Mouse (Mus musculus) spleen, embryonic (tissue): ENCODE measurements around the gene Gpr37.

ENCODE experiments used
- CTCF ChIA-PET: fragments of 350-600 bp; sonication (Branson Sonifier 250); formaldehyde crosslinking; loops from one replicate; lab custom pipeline; 2022; lab: Charles Lee

Gene Gpr37

DNA sequence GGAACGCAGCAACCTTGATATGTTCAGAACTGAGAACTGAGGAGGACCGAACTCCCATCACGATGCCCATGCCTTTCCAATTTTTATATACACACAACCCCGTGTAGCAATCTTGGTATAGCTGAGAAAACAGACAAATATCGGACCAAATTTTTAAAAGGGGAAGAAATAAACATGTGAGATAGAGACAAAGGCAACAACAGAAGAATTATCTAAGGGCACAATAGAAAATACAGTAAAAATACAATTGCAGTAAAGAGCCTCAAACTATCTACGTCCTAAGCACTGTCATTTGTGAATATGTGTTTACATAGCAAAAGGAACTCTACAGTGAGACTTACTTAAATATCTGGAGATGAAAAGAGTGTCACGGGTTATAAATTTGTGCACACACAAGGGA lies at the start of gene Gpr37:
Gpr37 (minus strand) TSS at position 101 of the 400 bp plus-strand sequence.
- CTCF ChIA-PET, result no interaction called here

DNA sequence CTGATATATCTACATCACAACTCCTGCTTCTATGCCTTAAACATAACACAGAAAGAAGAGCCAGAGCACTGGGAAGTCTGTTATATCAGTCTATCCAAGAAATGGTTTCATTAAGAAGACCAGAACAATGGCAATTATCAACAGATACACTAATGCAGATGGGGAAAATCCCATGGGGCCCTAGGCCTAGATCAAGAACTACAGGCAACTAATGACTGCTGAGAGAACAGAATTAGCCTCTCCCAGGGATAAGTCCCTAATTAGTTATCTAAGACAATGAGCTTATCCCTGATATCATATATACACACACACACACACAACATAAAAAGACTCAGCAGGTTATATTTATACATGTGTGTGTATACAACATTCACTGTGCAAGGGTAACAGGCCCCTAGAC lies 46.0 kb upstream of the Gpr37 start:
- CTCF ChIA-PET, result no interaction called here

GRCm38 (mm10) chr6:25726560-25726959 lies 36.0 kb upstream of the Gpr37 start:
- CTCF ChIA-PET, result no interaction called here

GRCm38 (mm10) chr6:25710601-25711000 lies 20.1 kb upstream of the Gpr37 start:
- CTCF ChIA-PET, result no interaction called here

DNA sequence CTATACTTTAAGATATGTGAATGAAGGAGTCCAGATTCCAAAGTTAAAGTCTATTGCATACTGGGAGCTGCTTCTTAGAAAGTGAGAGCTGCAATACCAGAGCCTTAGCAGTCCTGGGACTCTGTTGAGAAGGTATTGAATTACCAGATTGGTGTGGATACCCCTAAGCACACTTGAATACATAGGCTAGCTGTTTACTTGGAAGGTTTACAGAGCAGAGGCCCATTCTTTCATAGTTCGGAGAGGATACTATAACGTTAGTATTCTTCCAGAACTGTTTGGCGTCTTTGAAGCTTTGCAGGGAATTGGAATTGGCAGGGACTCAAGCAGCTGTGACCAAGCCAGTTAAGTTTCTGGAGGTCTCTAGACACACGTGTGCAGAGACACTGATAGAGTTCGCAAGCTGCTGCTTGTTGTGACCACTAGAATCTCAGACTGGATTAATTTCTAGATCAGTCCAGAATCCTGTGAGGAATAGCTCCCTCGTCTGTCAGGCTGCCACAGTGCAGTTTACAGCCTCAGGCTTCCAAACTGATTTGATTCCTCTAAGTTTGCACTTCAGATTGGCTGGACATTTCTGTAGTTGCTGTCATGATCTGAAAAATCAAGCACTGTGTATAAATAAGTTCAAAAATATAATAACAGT lies 18.8 kb upstream of the Gpr37 start:
- CTCF ChIA-PET, result no interaction called here

DNA sequence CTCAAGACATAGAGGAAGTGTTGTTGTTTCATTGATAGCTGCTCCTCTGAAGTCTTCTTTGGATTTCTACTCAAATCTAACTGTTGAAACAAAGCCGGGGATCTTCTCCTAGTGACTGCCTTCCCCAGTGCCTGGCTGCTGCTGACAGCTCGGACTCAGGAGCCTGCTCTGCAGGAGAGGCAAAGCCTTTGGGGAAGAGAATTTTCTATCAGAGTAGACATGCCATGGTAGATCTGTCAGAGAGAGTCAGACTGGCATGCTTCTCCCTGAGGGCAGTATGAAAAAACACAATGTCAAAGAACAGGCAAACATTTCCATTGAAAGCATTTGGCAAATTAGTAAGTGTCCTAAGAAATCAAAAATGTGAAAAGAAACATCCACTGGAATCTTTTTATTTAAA lies 9.4 kb upstream of the Gpr37 start:
- CTCF ChIA-PET, result no interaction called here

GRCm38 (mm10) chr6:25690284-25690605 lies 284 bp downstream of the Gpr37 start:
- CTCF ChIA-PET, result no interaction called here

- CTCF ChIA-PET, result no interaction called here
Measured at GRCm38 (mm10) chr6:25689520-25690283, 827 bp downstream of the Gpr37 start.

GRCm38 (mm10) chr6:25688927-25689519 lies 1.5 kb downstream of the Gpr37 start:
- CTCF ChIA-PET, result no interaction called here

- CTCF ChIA-PET, result no interaction called here
Measured at GRCm38 (mm10) chr6:25686760-25687200, 3.7 kb downstream of the Gpr37 start.

DNA sequence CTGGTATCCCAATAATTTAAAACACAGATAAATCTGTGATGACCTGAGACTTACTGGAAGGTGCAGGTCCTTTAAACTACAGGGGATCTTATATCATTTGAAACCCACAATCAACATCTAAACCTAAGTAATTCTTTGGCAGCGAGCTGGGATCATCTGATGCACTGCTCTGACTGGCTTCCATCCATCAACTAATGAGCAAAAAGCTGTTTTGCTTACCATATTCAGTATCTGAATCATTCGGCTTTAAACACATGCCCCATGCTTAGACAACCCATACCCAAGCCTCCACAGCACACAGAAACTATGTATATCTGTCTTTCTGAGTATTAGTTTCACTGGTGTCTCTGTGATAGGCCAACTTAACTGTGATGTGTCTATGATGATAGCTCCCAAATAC lies 6.1 kb downstream of the Gpr37 start:
- CTCF ChIA-PET, result no interaction called here

DNA sequence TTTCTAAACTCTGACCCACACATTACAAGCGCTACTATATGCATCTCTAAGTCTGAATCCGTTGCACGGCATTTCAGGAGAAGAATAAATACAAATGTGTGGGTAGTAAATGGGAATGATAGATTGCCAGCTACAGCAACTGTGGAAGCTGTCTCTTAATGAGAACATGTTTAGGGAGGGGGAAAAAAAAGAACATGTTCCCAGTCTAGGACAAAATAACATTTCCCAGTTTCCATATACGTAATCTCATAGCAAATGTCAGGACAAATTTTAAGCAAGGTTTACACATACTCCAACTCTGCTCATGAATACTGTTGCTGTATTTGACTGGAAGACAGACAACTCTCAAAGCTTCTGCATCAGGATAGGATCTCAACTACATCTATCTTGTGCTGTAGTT lies 15.4 kb downstream of the Gpr37 start:
- CTCF ChIA-PET, result no interaction called here

- CTCF ChIA-PET, result no interaction called here
Measured at GRCm38 (mm10) chr6:25673801-25674200, 16.7 kb downstream of the Gpr37 start.

DNA sequence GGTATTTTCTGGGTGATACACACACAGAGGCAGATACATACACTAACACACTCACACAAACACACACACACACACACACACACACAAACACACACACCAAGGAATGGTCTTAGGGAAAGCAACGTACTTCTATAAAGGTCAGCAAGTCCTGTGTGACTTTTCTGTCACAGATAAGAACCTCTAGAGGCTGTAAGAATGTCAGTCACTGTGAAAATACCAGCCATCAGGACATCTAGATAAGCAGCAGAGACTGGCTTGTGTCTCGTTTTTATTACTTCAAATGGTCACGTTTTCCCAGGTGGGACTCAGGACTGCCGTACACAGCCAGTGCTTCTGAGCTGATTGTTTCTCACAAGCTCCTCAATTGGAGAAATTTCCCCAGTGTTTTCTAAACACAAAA lies 20.4 kb downstream of the Gpr37 start:
- CTCF ChIA-PET, result no interaction called here

DNA sequence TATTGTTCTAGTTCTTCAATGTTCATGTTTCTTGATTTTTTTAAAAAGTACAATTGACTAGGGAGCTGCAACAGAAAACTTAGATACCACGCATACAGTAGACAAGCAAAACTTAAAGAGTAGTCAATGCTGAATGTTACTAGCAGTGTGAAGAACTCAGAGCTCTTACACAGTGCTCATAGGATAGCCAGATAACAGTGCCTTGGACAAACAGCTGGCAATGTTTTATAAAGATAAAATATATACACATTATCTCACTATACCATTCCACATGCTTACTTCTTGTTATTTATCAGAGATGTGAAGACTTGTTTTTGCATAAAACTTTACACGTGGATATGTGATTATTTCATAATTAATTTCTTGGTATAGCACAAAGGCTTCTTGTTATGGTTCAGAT lies 26.6 kb downstream of the Gpr37 start:
- CTCF ChIA-PET, result no interaction called here

GRCm38 (mm10) chr6:25659924-25660675 lies 30.4 kb downstream of the Gpr37 start:
- CTCF ChIA-PET, result no interaction called here
